Mouse (Mus musculus) liver, embryonic 11.5 days (tissue): Measurements from ENCODE around the gene Gm11084. TPM values are rescaled to one million over a fixed set of nuclear protein-coding genes. Genes with fewer than 3 reads are reported as not detected.
A peak's percentile ranks its signal among the peaks of the same experiment; 100 is the strongest.
"Not testable (repeated sequence)": the region's sequence is repeated elsewhere in the genome, so short reads cannot be mapped to it uniquely, and the experiment has no call there.

ENCODE experiments used
- ATAC-seq: fragments of 200-750 bp; cut with Nextera tagmentation; replicated peaks from 2 replicates; pipeline ENCODE4 v1.8.0; 2017; ENCODE audit warnings: moderate number of reproducible peaks, mild to moderate bottlenecking, moderate TSS enrichment, moderate library complexity; ENCODE audit not compliant: low FRiP score
- DNase-seq: peaks from one replicate; pipeline ENCODE4 v3.0.0-alpha.2; 2017; ENCODE audit warnings: low spot score
- H3K27ac ChIP-seq: fragments of 300-500 bp; sonication (generic); 2 replicates; pipeline ENCODE4 v1.5.1; 2014; ENCODE audit warnings: mild to moderate bottlenecking, low read depth, low read length, control low read depth
- H3K27me3 ChIP-seq: fragments of 300-500 bp; sonication (generic); replicated peaks from 2 replicates; pipeline ENCODE4 v1.6.1; 2014; ENCODE audit warnings: low read length, mixed read lengths; ENCODE audit not compliant: control insufficient read depth, insufficient read depth
- H3K36me3 ChIP-seq: fragments of 300-500 bp; sonication (generic); 2 replicates; pipeline ENCODE4 v1.6.1; 2014; ENCODE audit warnings: mild to moderate bottlenecking, low read length, moderate library complexity, mixed read lengths; ENCODE audit not compliant: control insufficient read depth, insufficient read depth
- H3K4me1 ChIP-seq: fragments of 300-500 bp; sonication (generic); replicated peaks from 2 replicates; pipeline ENCODE4 v1.6.1; 2014; ENCODE audit warnings: low read length, mixed read lengths; ENCODE audit not compliant: control insufficient read depth, insufficient read depth
- H3K4me2 ChIP-seq: fragments of 300-500 bp; sonication (generic); 2 replicates; pipeline ENCODE4 v1.6.1; 2014; ENCODE audit warnings: mild to moderate bottlenecking, control low read depth, moderate library complexity
- H3K4me3 ChIP-seq: fragments of 300-500 bp; sonication (generic); 2 replicates; pipeline ENCODE4 v1.5.1; 2014; ENCODE audit warnings: low read depth, low read length, control low read depth
- H3K9ac ChIP-seq: fragments of 300-500 bp; sonication (generic); 2 replicates; pipeline ENCODE4 v1.6.1; 2014; ENCODE audit warnings: low read depth, low read length, control low read depth
- H3K9me3 ChIP-seq: fragments of 300-500 bp; sonication (generic); 2 replicates; pipeline ENCODE4 v1.6.1; 2016; ENCODE audit warnings: low read length, inconsistent platforms, mixed read lengths; ENCODE audit not compliant: control insufficient read depth
- WGBS: fragments of 180-500 bp; shearing (Covaris S2); extraction: QIAGEN DNeasy Blood & Tissue Kit; methylation state at CpG from one replicate; pipeline ENCODE4 v1.1.7; 2014; 5-methylcytosine and 5-hydroxymethylcytosine counted together
- polyA plus RNA-seq: library from polyadenylated mRNA; unstranded; fragments of >200 nt; fragmentation: Nextera tagmentation; extraction: Ambion mirVana; gene quantifications from 2 replicates; pipeline ENCODE4 v1.2.1, GENCODE M21; 2014

The Gm11084 gene
- polyA plus RNA-seq, 1 experiment from 2014 or later: not detected

- 49% methylated on average over 9 of the region's 9 CpGs for WGBS
- H3K9me3 ChIP-seq, H3K4me1 ChIP-seq, H3K27me3 ChIP-seq, H3K9ac ChIP-seq, H3K36me3 ChIP-seq, H3K4me2 ChIP-seq, ATAC-seq, H3K27ac ChIP-seq, H3K4me3 ChIP-seq, DNase-seq: not testable (repeated sequence)
Observed at GRCm38 (mm10) chr2:73014063-73014462, 27.5 kb upstream of the Gm11084 start.

GRCm38 (mm10) chr2:73012636-73013035, 26.1 kb upstream of the Gm11084 start:
- Histone ChIP-seq H3K36me3 (no peaks in the 10 kb centered on the region), H3K4me3 (no peak overlapping the region), H3K27ac (no peak overlapping the region), H3K27me3 (no peaks in the 10 kb centered on the region), H3K9ac (no peak overlapping the region), H3K4me1 (peaks cover 2% of the 10 kb centered on the region; the same call in 1 of the 2 replicates), H3K4me2 (no peak overlapping the region), H3K9me3 (peaks cover 8% of the 10 kb centered on the region; the same call in 1 of the 2 replicates)
- no peak for DNase-seq
- 72% methylated on average over 17 of the region's 20 CpGs for WGBS
- no peak for ATAC-seq

- no peaks in the 10 kb centered on the region for H3K27me3 ChIP-seq
- no peak overlapping the region for H3K4me2 ChIP-seq
- no peak overlapping the region for H3K4me3 ChIP-seq
- H3K9ac ChIP-seq: no peak overlapping the region
- ATAC-seq (no peak), DNase-seq (no peak)
- WGBS: 69% methylated on average over 9 of the region's 9 CpGs
- H3K4me1 ChIP-seq: peaks cover 22% of the 10 kb centered on the region
- peaks cover 8% of the 10 kb centered on the region; the same call in 1 of the 2 replicates for H3K9me3 ChIP-seq
- H3K36me3 ChIP-seq: no peaks in the 10 kb centered on the region
- no peak overlapping the region for H3K27ac ChIP-seq
Observed at GRCm38 (mm10) chr2:73007472-73007871, 21.0 kb upstream of the Gm11084 start.

GRCm38 (mm10) chr2:73005611-73006515, 19.3 kb upstream of the Gm11084 start:
- H3K9me3 ChIP-seq: peaks cover 5% of the 10 kb centered on the region; the same call in 1 of the 2 replicates
- peaks cover 25% of the 10 kb centered on the region for H3K4me1 ChIP-seq
- no peak overlapping the region for H3K9ac ChIP-seq
- DNase-seq (no peak), ATAC-seq (no peak)
- no peak overlapping the region for H3K4me2 ChIP-seq
- no peaks in the 10 kb centered on the region for H3K27me3 ChIP-seq
- no peak overlapping the region for H3K4me3 ChIP-seq
- H3K36me3 ChIP-seq: no peaks in the 10 kb centered on the region
- no peak overlapping the region for H3K27ac ChIP-seq
- WGBS: 49% methylated on average over 3 of the region's 3 CpGs

- no peaks in the 10 kb centered on the region for H3K36me3 ChIP-seq
- 23% methylated on average over 24 of the region's 24 CpGs for WGBS
- no peaks in the 10 kb centered on the region for H3K9me3 ChIP-seq
- H3K4me2 ChIP-seq: peak overlapping the region; percentile 60
- DNase-seq (peak; percentile 49), ATAC-seq (peak; percentile 26; the same call in 1 of the 2 replicates)
- no peaks in the 10 kb centered on the region for H3K27me3 ChIP-seq
- H3K4me3 ChIP-seq: peak overlapping the region; percentile 3
- peak overlapping the region; percentile 42; the same call in 1 of the 2 replicates for H3K9ac ChIP-seq
- H3K27ac ChIP-seq: peak overlapping the region; percentile 20; the same call in 1 of the 2 replicates
- peaks cover 29% of the 10 kb centered on the region for H3K4me1 ChIP-seq
Observed at GRCm38 (mm10) chr2:73003751-73004717, 17.5 kb upstream of the Gm11084 start.

- Histone ChIP-seq H3K27me3 (no peaks in the 10 kb centered on the region), H3K4me1 (peaks cover 29% of the 10 kb centered on the region), H3K4me3 (no peak overlapping the region), H3K36me3 (no peaks in the 10 kb centered on the region), H3K9me3 (no peaks in the 10 kb centered on the region), H3K4me2 (peak overlapping the region; percentile 51), H3K27ac (0 out of 2 replicates have a peak overlapping the region, but pooled peaks have one; percentile 19), H3K9ac (peak overlapping the region; percentile 59)
- DNase-seq (no peak), ATAC-seq (no peak)
- 30% methylated on average over 12 of the region's 12 CpGs for WGBS
Observed at GRCm38 (mm10) chr2:73003049-73003448, 16.5 kb upstream of the Gm11084 start.

- H3K9ac ChIP-seq: no peak overlapping the region
- peaks cover 29% of the 10 kb centered on the region for H3K4me1 ChIP-seq
- 73% methylated on average over 6 of the region's 6 CpGs for WGBS
- DNase-seq (no peak), ATAC-seq (no peak)
- H3K36me3 ChIP-seq: no peaks in the 10 kb centered on the region
- no peak overlapping the region for H3K4me3 ChIP-seq
- no peaks in the 10 kb centered on the region for H3K9me3 ChIP-seq
- no peak overlapping the region for H3K4me2 ChIP-seq
- peak overlapping the region; percentile 30; the same call in 1 of the 2 replicates for H3K27ac ChIP-seq
- no peaks in the 10 kb centered on the region for H3K27me3 ChIP-seq
Observed at GRCm38 (mm10) chr2:73002451-73002850, 15.9 kb upstream of the Gm11084 start.

- ATAC-seq: peak; percentile 87
- Histone ChIP-seq H3K27me3 (no peaks in the 10 kb centered on the region), H3K4me2 (peak overlapping the region; percentile 21; the same call in 1 of the 2 replicates), H3K36me3 (no peaks in the 10 kb centered on the region), H3K9ac (no peak overlapping the region), H3K27ac (peak overlapping the region; percentile 67; the same call in 1 of the 2 replicates), H3K9me3 (no peaks in the 10 kb centered on the region), H3K4me1 (peaks cover 31% of the 10 kb centered on the region), H3K4me3 (no peak overlapping the region)
- no peak for DNase-seq
- WGBS: 54% methylated on average over 5 of the region's 5 CpGs
Observed at GRCm38 (mm10) chr2:73001994-73002393, 15.5 kb upstream of the Gm11084 start.
